Comparison of ENCODE assay signal across 24 mouse cellular contexts in the genomic region with DNA sequence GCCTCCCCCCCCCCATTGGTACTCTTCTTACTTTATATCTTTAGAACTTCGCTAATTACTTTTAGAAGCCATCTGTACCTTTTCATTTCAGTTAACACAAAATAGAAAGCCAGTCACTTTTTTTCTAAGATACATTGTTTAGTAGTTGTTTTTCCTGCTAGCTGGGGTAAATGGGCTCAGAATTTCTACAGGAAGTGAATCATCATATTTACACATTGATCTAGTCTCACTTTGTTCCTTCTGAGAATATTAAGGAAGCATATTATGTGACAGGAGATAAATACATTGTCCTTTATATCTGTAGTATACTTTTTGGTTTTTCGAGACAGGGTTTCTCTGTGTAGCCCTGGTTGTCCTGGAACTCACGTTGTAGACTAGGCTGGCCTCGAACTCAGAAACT. TPM values are rescaled to one million over a fixed set of nuclear protein-coding genes. Genes with fewer than 3 reads are reported as not detected.
"Had no signal": no experiment of that assay in that cellular context is flagged by ENCODE, and none has a peak within 500 bp of the region (broad histone marks: within the 10 kb centered on the region; RNA-seq: fewer than 3 reads in every experiment).

No protein-coding gene starts in this region.

- H3K27ac ChIP-seq: kidney, postnatal 0 days; layer of hippocampus, adult 2 months; left cerebral cortex, adult 2 months; liver, embryonic 13.5 days; neural tube, embryonic 13.5 days had no signal

- H3K9ac ChIP-seq: liver, embryonic 13.5 days; lung, embryonic 14.5 days; neural tube, embryonic 13.5 days had no signal

- H3K4me3 ChIP-seq: layer of hippocampus, adult 2 months; left cerebral cortex, adult 2 months; liver, embryonic 13.5 days; neural tube, embryonic 13.5 days had no signal

- DNase-seq: kidney, adult 2 months; kidney, postnatal 25 days; layer of hippocampus, postnatal 36 days; liver, embryonic 13.5 days; lung, embryonic 14.5 days; lung, postnatal 10 days; lung, postnatal 36 days; midbrain, embryonic 14.5 days; retina, postnatal 1 day; thymus, adult 18-20 months; thymus, postnatal 36 days had no signal

- H3K9me3 ChIP-seq: liver, embryonic 13.5 days; neural tube, embryonic 13.5 days had no signal

- H3K27me3 ChIP-seq: liver, embryonic 13.5 days; neural tube, embryonic 13.5 days had no signal

- H3K4me1 ChIP-seq: neural tube, embryonic 13.5 days had no signal

RNA-seq across cellular contexts. Expression of gene Tmem54, which starts 36.5 kb away (rescaled TPM):
- total RNA-seq: layer of hippocampus, adult 2 months; layer of hippocampus, postnatal 10 days; layer of hippocampus, postnatal 36 days; left cerebral cortex, adult 2 months; left cerebral cortex, postnatal 10 days; left cerebral cortex, postnatal 36 days; liver, adult 2 months; megakaryocyte-erythroid progenitor cell, adult 5-6 weeks; neutrophil, adult 5-6 weeks had no signal
- polyA plus RNA-seq: midbrain, embryonic 14.5 days; midbrain, postnatal 0 days; neural tube, embryonic 13.5 days had no signal

RNA-seq across cellular contexts. Expression of gene Hpca, which starts 53.0 kb away (rescaled TPM):
- total RNA-seq: megakaryocyte progenitor cell, adult 5-6 weeks; megakaryocyte-erythroid progenitor cell, adult 5-6 weeks; neutrophil, adult 5-6 weeks had no signal
- polyA plus RNA-seq: spleen, adult 2 months had no signal
